Mouse (Mus musculus) cerebellum, adult 2 months (tissue): Measurements from ENCODE around the gene Arid3c. TPM values are rescaled to one million over a fixed set of nuclear protein-coding genes. Genes with fewer than 3 reads are reported as not detected.

ENCODE experiments used
- DNase-seq, 2 experiments: peaks; one replicate each; pipeline ENCODE4 v3.0.0; 2021
- H3K27ac ChIP-seq: fragments of 200-500 bp; 2 replicates; pipeline ENCODE4 v1.5.1; 2012; ENCODE audit warnings: low read length, control low read depth, inconsistent platforms; ENCODE audit not compliant: insufficient read depth
- H3K27me3 ChIP-seq: fragments of 200-500 bp; 2 replicates; pipeline ENCODE4 v1.6.1; 2012; ENCODE audit warnings: inconsistent platforms, mild to moderate bottlenecking, low read length, moderate library complexity; ENCODE audit not compliant: control insufficient read depth, insufficient read depth
- H3K4me1 ChIP-seq: fragments of 200-500 bp; 2 replicates; pipeline ENCODE4 v1.6.1; 2011; ENCODE audit warnings: low read length; ENCODE audit not compliant: control insufficient read depth, insufficient read depth
- H3K4me3 ChIP-seq: fragments of 200-500 bp; replicated peaks from 2 replicates; pipeline ENCODE3; 2011; ENCODE audit warnings: mild to moderate bottlenecking, low read depth, low read length, control low read depth; ENCODE audit not compliant: insufficient read depth
- CTCF ChIP-seq: fragments of 200-500 bp; IDR thresholded peaks from 2 replicates; pipeline ENCODE4 v1.5.1; 2011; ENCODE audit warnings: low read depth, mild to moderate bottlenecking, control low read depth, low read length, moderate library complexity, borderline replicate concordance; ENCODE audit not compliant: insufficient read depth
- POLR2A ChIP-seq: fragments of 200-500 bp; IDR thresholded peaks from 2 replicates; pipeline ENCODE4 v1.6.1; 2011; ENCODE audit warnings: low read length, control low read depth, borderline replicate concordance; ENCODE audit not compliant: insufficient read depth
- WGBS: fragments of 180-500 bp; shearing (Covaris S2); methylation state at CpG from one replicate; pipeline ENCODE4 v1.1.7; 2018; 5-methylcytosine and 5-hydroxymethylcytosine counted together
- polyA plus RNA-seq: library from polyadenylated mRNA; depleted of rRNA; stranded (reverse); fragments of >200 nt; gene quantifications from 2 replicates; pipeline ENCODE4 v1.2.3, GENCODE M21; 2012; rRNA removed

The Arid3c gene
- polyA plus RNA-seq, 1 experiment = 0.18 TPM

DNA sequence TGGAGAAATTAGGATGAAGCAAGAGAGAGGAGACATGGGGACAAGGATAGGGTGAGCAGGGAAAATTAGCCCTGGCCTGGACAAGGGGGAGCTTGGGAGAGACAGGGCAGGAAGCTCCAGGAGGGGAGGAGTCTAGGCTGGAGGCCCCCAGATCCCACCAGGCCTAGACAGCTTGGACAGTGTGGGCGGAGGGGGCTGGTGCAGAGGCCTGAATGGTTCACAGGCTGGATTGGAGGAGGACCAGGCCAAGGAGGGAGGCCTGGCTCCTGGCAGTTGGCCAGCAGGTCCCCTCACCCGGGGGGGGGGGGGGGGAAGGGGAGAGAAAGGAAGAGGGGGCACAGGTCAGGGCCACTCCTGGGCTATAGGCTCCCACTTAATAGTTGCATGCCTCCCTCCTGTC lies 51.7 kb downstream of the Arid3c start:
- 0 out of 2 replicates have a peak overlapping the region, but pooled peaks have one; percentile 15 for H3K27ac ChIP-seq
- no peak for DNase-seq
- peaks cover 64% of the 10 kb centered on the region for H3K4me1 ChIP-seq
- H3K4me3 ChIP-seq = no peak overlapping the region
- no peaks in the 10 kb centered on the region for H3K27me3 ChIP-seq
- 34% methylated on average over 2 of the region's 2 CpGs for WGBS
- no peak for TF ChIP-seq CTCF
- TF ChIP-seq POLR2A = no peak

DNA sequence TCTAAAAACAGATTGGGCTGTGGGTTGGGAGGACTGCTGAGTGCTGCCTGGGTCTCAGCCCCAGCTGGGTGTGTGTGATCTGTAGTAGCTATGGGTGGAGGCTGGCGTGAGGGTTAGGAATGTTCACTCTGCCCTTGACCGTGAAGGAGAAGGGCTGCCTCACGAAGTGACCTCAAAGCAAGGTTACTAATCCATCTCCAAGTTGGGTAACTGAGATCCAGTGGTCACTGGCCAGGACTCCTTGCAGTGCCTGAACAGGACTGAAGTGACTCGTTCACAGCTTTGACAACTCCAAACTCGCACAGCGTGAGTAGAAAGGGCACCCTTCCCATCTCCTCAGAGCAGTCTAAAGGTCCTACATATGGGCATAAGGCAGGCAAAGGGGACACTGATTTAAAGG lies 52.1 kb downstream of the Arid3c start:
- no peak overlapping the region for H3K4me3 ChIP-seq
- whole genome bisulfite sequencing = 57% methylated on average over 6 of the region's 6 CpGs
- no peak for TF ChIP-seq POLR2A
- TF ChIP-seq CTCF = no peak
- 0 out of 2 replicates have a peak overlapping the region, but pooled peaks have one; percentile 15 for H3K27ac ChIP-seq
- no peak for DNase-seq
- no peaks in the 10 kb centered on the region for H3K27me3 ChIP-seq
- H3K4me1 ChIP-seq = peaks cover 64% of the 10 kb centered on the region

GRCm38 (mm10) chr4:41677006-41677629 lies 53.8 kb downstream of the Arid3c start:
- peaks cover 66% of the 10 kb centered on the region for H3K4me1 ChIP-seq

GRCm38 (mm10) chr4:41676248-41677005 lies 54.5 kb downstream of the Arid3c start:
- DNase-seq = peak; percentile 62 to 70
- Histone ChIP-seq H3K27me3 (no peaks in the 10 kb centered on the region), H3K4me1 (peaks cover 60% of the 10 kb centered on the region), H3K4me3 (peak overlapping the region; percentile 16), H3K27ac (peak overlapping the region; percentile 35)
- no peak for TF ChIP-seq CTCF
- no peak; the same call in 1 of the 2 replicates for TF ChIP-seq POLR2A
- 7% methylated on average over 17 of the region's 17 CpGs for WGBS

More at GRCm38 (mm10) chr4:41677006-41677629, 53.8 kb downstream of the Arid3c start:
- Histone ChIP-seq H3K4me3 (no peak overlapping the region), H3K27ac (peak overlapping the region; percentile 35), H3K27me3 (no peaks in the 10 kb centered on the region)
- peak; percentile 71 to 82 for DNase-seq
- no peak for TF ChIP-seq CTCF
- TF ChIP-seq POLR2A = peak; percentile 15; the same call in 1 of the 2 replicates
- WGBS = 12% methylated on average over 13 of the region's 13 CpGs

Other genes with a start within 250 kb of the Arid3c start
- 18.6 and 19.9 TPM in 2 replicates for gene AI464131, start 228.1 kb downstream of the Arid3c start, polyA plus RNA-seq
- 4.3 and 6.4 TPM in 2 replicates for gene 1110017D15Rik, start 213.8 kb downstream of the Arid3c start, polyA plus RNA-seq
- gene Fam219a, start 161.6 kb downstream of the Arid3c start, polyA plus RNA-seq = 137 and 147 TPM in 2 replicates
- 8.1 and 9.3 TPM in 2 replicates for gene Dnaic1, start 161.4 kb downstream of the Arid3c start, polyA plus RNA-seq
- gene Enho, start 90.8 kb downstream of the Arid3c start, polyA plus RNA-seq = 168 and 174 TPM in 2 replicates
- 101 and 105 TPM in 2 replicates for gene Cntfr, start 34.1 kb downstream of the Arid3c start, polyA plus RNA-seq
- 64.9 and 69.7 TPM in 2 replicates for gene Il11ra1, start 31.2 kb downstream of the Arid3c start, polyA plus RNA-seq
- gene Rpp25l, start 17.6 kb downstream of the Arid3c start, polyA plus RNA-seq = 43.3 and 44.7 TPM in 2 replicates
- 162 and 167 TPM in 2 replicates for gene Dctn3, start 8.0 kb downstream of the Arid3c start, polyA plus RNA-seq
- 196 and 206 TPM in 2 replicates for gene Galt, start 24.1 kb upstream of the Arid3c start, polyA plus RNA-seq
- 65.9 and 71.1 TPM in 2 replicates for gene Sigmar1, start 25.0 kb upstream of the Arid3c start, polyA plus RNA-seq
- 236 and 247 TPM in 2 replicates for gene Ccl27a, start 43.1 kb upstream of the Arid3c start, polyA plus RNA-seq
- gene Gm21541, start 172.5 kb upstream of the Arid3c start, polyA plus RNA-seq = not detected in 2 replicates
- gene Gm20878, start 210.4 kb upstream of the Arid3c start, polyA plus RNA-seq = 8.1 and 9.7 TPM in 2 replicates
- 0.61 and 1.1 TPM in 2 replicates for gene Fam205a4, start 234.9 kb upstream of the Arid3c start, polyA plus RNA-seq